Mouse (Mus musculus): ENCODE measurements around the gene Sar1b.
"Not testable (repeated sequence)": the region's sequence is repeated elsewhere in the genome, so short reads cannot be mapped to it uniquely, and the experiment has no call there.

Sar1b gene

GRCm38 (mm10) chr11:51775507-51775906, 12.0 kb downstream of the Sar1b start:
- DNase-seq (ENCODE audit: low read depth in 1 of 2, low spot score in 2 of 2) = no peak

DNA sequence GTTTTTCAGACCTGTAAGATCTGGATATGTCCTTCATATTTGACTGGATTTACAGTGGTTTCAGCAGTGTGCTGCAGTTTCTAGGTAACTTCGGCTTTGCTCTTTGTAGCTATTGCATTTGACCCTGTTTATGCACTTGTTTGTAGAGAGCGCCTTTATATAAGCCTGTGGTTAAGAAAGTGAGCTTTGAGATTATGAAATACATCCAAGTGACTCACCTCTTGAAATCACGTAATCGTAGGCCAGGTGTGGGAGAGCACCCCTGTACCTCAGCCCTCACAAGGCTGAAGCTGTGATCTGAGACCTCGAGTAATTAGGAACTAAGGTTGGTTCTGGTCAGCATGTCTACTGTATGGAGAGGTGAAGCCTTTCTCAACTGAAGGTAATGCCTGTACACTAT, 14.0 kb downstream of the Sar1b start:
- no peak for DNase-seq (ENCODE audit: low read depth in 1 of 2, low spot score in 2 of 2)

GRCm38 (mm10) chr11:51780773-51781267, 17.3 kb downstream of the Sar1b start:
- DNase-seq (ENCODE audit: low read depth in 1 of 2, low spot score in 2 of 2) = no peak

- no peak for DNase-seq (ENCODE audit: low read depth in 1 of 2, low spot score in 2 of 2)
Observed at GRCm38 (mm10) chr11:51782721-51783120, 19.2 kb downstream of the Sar1b start.

DNA sequence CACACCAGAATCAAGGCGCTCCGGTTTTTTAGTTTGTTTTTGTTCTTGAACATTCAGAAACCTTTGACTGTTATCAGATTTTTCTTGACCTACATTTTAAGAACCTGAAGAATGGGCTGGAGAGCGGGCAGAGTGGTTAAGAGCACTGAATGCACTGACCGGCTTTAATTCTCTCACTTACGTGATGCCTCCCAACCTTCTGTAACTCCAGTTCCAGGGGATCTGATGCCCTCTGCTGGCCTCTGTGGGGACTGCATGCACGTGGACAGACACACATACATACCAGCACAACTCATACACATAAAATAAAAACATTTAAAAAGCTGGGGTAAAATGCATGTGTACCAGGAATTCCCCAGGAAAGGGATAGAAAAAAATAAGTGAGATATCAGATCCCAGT, 22.4 kb downstream of the Sar1b start:
- peak; percentile 20 to 29 for DNase-seq (ENCODE audit: low read depth in 1 of 2, low spot score in 2 of 2)

- DNase-seq (ENCODE audit: low read depth in 1 of 2, low spot score in 2 of 2) = not testable (repeated sequence)
Observed at GRCm38 (mm10) chr11:51789735-51790134, 26.2 kb downstream of the Sar1b start.

DNA sequence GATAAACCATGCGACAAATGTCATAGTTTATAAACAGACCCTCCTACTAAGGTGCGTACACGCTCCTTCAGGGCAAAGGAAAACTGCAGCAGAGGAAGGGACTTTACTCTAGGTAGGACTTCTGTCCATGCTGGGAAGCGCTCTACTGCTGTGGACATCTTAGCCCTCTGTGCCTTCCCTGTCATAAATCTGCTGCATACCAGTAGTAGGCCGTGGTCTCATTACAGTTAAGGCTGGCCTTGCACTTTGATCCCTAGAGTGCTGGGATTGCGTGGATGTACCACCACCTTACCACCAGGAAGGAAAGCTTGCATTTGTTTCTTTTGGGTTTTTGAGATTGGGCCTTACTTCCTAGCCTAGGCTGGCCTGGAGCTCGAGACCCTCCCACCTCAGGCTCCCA, 27.2 kb downstream of the Sar1b start:
- no peak for DNase-seq (ENCODE audit: low read depth in 1 of 2, low spot score in 2 of 2)

DNA sequence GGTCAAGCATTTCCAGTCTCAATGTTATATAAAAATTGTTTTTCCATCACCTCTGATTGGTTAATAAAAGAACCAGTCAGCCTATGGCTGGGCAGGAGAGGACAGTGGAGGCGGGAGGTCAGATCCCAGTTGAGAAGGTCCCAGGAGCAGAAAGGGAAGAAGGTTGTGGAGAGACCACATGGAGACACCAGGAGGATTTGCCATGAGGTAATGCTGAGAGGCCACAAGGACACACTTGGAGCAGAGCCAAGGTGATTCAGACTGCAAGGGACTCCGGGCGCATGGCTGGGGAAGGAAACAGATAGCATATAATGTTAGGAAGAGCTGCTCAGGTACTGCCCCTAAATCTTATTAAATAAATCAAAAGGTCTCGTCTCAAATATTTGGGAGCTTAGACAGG, 32.8 kb downstream of the Sar1b start:
- DNase-seq (ENCODE audit: low read depth in 1 of 2, low spot score in 2 of 2) = no peak

GRCm38 (mm10) chr11:51800634-51801325, 37.3 kb downstream of the Sar1b start:
- no peak for DNase-seq (ENCODE audit: low read depth in 1 of 2, low spot score in 2 of 2)

- DNase-seq (ENCODE audit: low read depth in 1 of 2, low spot score in 2 of 2) = peak; percentile 59 to 65
Observed at GRCm38 (mm10) chr11:51805221-51805981, 41.9 kb downstream of the Sar1b start.

- no peak for DNase-seq (ENCODE audit: low read depth in 1 of 2, low spot score in 2 of 2)
Observed at GRCm38 (mm10) chr11:51807108-51807879, 43.8 kb downstream of the Sar1b start.

GRCm38 (mm10) chr11:51809632-51810224, 46.2 kb downstream of the Sar1b start:
- DNase-seq (ENCODE audit: low read depth in 1 of 2, low spot score in 2 of 2) = peak in 1 of 2 experiments; percentile 60

- no peak for DNase-seq (ENCODE audit: low read depth in 1 of 2, low spot score in 2 of 2)
Observed at GRCm38 (mm10) chr11:51811230-51811629, 47.7 kb downstream of the Sar1b start.

DNA sequence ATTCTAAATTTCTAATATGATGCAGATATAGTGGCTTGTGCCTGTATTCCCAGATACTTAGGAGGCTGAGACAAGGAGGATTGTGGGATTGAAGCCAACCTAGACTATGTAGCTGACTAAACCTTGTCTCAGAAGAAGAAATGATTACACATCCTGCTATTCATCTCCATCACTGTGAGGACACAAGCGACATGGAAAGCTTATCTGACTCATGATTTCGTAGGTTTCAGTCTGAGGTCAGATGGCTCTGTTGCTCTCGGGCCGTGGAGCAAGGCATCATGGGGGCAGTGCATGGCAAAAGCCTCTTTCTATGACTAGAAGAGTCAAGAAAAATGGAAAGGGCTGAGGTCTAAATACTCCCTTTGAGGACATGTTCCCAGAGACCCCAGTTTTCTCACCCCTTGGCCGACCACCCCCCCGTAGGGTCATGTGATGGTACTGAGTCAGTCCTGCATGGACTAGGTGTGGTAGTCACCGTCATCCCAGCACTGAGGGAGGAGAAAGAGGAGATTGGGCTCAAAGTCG, 48.6 kb downstream of the Sar1b start:
- DNase-seq (ENCODE audit: low read depth in 1 of 2, low spot score in 2 of 2) = no peak

GRCm38 (mm10) chr11:51817756-51818155, 54.3 kb downstream of the Sar1b start:
- DNase-seq (ENCODE audit: low read depth in 1 of 2, low spot score in 2 of 2) = peak; percentile 90 to 96

- no peak for DNase-seq (ENCODE audit: low read depth in 1 of 2, low spot score in 2 of 2)
Observed at GRCm38 (mm10) chr11:51818837-51819236, 55.4 kb downstream of the Sar1b start.

GRCm38 (mm10) chr11:51819964-51820363, 56.5 kb downstream of the Sar1b start:
- DNase-seq (ENCODE audit: low read depth in 1 of 2, low spot score in 2 of 2) = peak in 1 of 2 experiments; percentile 41

DNA sequence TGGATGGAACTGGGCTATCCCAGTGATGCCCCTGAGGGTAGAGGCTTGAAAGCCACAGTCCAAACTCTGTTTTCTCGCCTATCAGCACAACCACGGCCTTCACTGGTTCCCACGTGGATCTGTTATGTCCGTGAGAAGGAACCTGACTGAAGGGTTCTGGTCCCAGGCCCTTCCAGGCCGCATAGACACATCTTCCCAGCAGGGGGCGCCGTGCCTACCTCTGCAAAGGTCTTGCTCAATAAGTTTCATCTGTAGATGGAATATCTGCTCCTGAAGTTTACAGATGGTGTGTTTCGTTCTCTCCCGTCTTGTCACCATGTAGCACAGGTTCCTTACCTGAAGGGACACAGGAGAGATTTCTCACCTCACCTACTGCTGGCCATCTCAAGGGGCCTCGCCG, 57.4 kb downstream of the Sar1b start:
- peak; percentile 36 to 69 for DNase-seq (ENCODE audit: low read depth in 1 of 2, low spot score in 2 of 2)

GRCm38 (mm10) chr11:51822736-51823135, 59.2 kb downstream of the Sar1b start:
- DNase-seq (ENCODE audit: low read depth in 1 of 2, low spot score in 2 of 2) = no peak

- DNase-seq (ENCODE audit: low read depth in 1 of 2, low spot score in 2 of 2) = no peak
Observed at GRCm38 (mm10) chr11:51823271-51823670, 59.8 kb downstream of the Sar1b start.

All from monocyte, adult 2 months (primary cell).